ENCODE assay signal across 1 mouse cellular context in the genomic region with DNA sequence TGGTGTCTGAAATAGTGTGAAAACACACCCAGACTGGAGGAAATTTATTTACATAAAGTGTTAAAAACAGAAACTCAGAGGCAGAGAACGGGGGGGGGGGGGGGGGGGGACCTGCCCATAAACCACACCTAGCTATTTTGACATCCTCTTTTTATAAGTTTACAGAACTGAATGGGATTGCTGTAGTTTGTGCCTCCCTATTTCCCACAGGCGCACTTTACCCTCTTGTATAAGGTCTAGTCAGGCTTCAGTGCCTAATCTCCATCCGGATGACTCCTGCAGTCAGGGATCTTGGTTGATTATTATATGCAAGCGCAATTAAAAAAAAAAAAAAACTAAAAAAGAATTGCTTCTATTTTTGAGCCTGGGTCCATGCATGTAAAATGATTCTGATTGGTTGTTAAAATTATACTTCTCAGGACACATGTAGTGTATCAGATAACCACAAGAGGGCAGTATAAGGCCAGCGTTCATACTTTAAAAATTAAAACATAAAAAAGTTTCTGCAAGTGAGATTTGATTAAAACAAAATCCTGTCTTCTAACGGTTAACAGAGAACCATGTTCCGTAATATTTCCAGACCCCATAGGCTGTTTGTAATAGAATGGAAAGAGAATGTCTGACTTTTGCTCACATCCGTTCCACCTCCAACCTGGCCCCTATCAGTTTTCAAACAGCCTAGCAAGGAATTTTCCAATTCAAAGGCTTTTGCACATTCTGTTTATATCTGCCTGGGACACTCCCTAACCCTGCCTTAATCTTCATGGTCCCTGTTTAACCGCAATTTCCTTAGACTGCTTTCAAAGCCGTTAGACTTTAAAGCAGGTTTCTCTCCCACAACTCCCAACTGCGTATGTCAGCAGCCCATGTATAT.
TF ChIP-seq lines count a peak whose summit lies in the region.

No protein-coding gene starts in this region.

TF ChIP-seq in MEL, 35 proteins besides CTCF, POLR2A, EP300 and RAD21 (continued from another document):
- TF ChIP-seq NRF1 (IDR thresholded peaks at IDR 0.05; ENCODE audit: insufficient read depth, low read depth, low read length, poor library complexity, severe bottlenecking): no peak
- peak; percentile 42; the same call in 1 of the 2 replicates for TF ChIP-seq ZC3H11A (IDR thresholded peaks at IDR 0.05; ENCODE audit: low read depth, low read length)
- peak; percentile 76; the same call in 1 of the 2 replicates for TF ChIP-seq MAFK (IDR thresholded peaks at IDR 0.05; ENCODE audit: borderline replicate concordance, low read depth, low read length)
- TF ChIP-seq E2F4 (IDR thresholded peaks at IDR 0.05; ENCODE audit: borderline replicate concordance, low read depth, low read length): no peak
- TF ChIP-seq POLR2AphosphoS5 (IDR thresholded peaks at IDR 0.05; ENCODE audit: borderline replicate concordance, low read depth, low read length): no peak
- TF ChIP-seq TAL1 (IDR thresholded peaks at IDR 0.05; ENCODE audit: low read length): peak; percentile 97
- peak; percentile 63; the same call in 1 of the 2 replicates for TF ChIP-seq MEF2A (IDR thresholded peaks at IDR 0.05; ENCODE audit: extremely low read depth, insufficient replicate concordance, low read depth, low read length, poor library complexity, severe bottlenecking)
- peak; percentile 42; the same call in 1 of the 2 replicates for TF ChIP-seq KAT2A (conservative IDR thresholded peaks at IDR 0.05; ENCODE audit: low read depth, low read length)
- peak; percentile 63; the same call in 1 of the 2 replicates for TF ChIP-seq BHLHE40 (IDR thresholded peaks at IDR 0.05; ENCODE audit: borderline replicate concordance, low read depth, low read length)
- peak; percentile 85 for TF ChIP-seq SIN3A (IDR thresholded peaks at IDR 0.05; ENCODE audit: low read length)
- peak; percentile 55; the same call in 1 of the 2 replicates for TF ChIP-seq TBP (IDR thresholded peaks at IDR 0.05; ENCODE audit: low read depth, low read length)
- TF ChIP-seq HCFC1 (IDR thresholded peaks at IDR 0.05; ENCODE audit: low read depth, low read length): peak; percentile 48
- TF ChIP-seq CHD1 (IDR thresholded peaks at IDR 0.05; ENCODE audit: low read depth, low read length): peak; percentile 32; the same call in 1 of the 2 replicates
- 0 out of 2 replicates have a peak, but pooled peaks have one; percentile 54 for TF ChIP-seq MAZ (IDR thresholded peaks at IDR 0.05; ENCODE audit: low read depth, low read length)
- TF ChIP-seq ZKSCAN1 (IDR thresholded peaks at IDR 0.05; ENCODE audit: low read depth, low read length): no peak
- peak; percentile 99 for TF ChIP-seq TCF12 (IDR thresholded peaks at IDR 0.05; ENCODE audit: low read depth, low read length)
- no peak for TF ChIP-seq UBTF (IDR thresholded peaks at IDR 0.05; ENCODE audit: borderline replicate concordance, insufficient read depth, low read depth, low read length)
- TF ChIP-seq ETS1 (IDR thresholded peaks at IDR 0.05; ENCODE audit: low read depth, low read length): peak; percentile 94
- peak; percentile 62; the same call in 1 of the 2 replicates for TF ChIP-seq JUND (IDR thresholded peaks at IDR 0.05; ENCODE audit: low read depth, low read length)
